Mouse (Mus musculus) C2C12 (cell line): Measurements from ENCODE around the gene Rnf144a. TPM values are rescaled to one million over a fixed set of nuclear protein-coding genes. Genes with fewer than 3 reads are reported as not detected.
"Not testable (repeated sequence)": the region's sequence is repeated elsewhere in the genome, so short reads cannot be mapped to it uniquely, and the experiment has no call there.

Source experiments
- H3K27me3 ChIP-seq: one replicate; pipeline ENCODE4 v1.6.1; 2011; ENCODE audit not compliant: control insufficient read depth, insufficient read depth, insufficient read length
- H3K36me3 ChIP-seq: one replicate; pipeline ENCODE4 v1.6.1; 2011; ENCODE audit not compliant: control insufficient read depth, insufficient read depth
- H3K4me3 ChIP-seq: one replicate; pipeline ENCODE4 v1.5.1; 2011; ENCODE audit warnings: mild to moderate bottlenecking, control low read depth; ENCODE audit not compliant: poor library complexity, insufficient read depth, severe bottlenecking
- H3K79me2 ChIP-seq: one replicate; pipeline ENCODE4 v1.6.1; 2011; ENCODE audit not compliant: control insufficient read depth, insufficient read depth
- H3K79me3 ChIP-seq: one replicate; pipeline ENCODE4 v1.6.1; 2011; ENCODE audit warnings: low read depth, control low read depth
- H3ac ChIP-seq: one replicate; pipeline ENCODE3; 2011; ENCODE audit warnings: low read depth; ENCODE audit not compliant: control insufficient read depth, insufficient read length
- CEBPB ChIP-seq: IDR thresholded peaks from one replicate; pipeline ENCODE4 v1.6.1; 2011; ENCODE audit warnings: low read depth, mild to moderate bottlenecking, control low read depth, moderate library complexity
- CTCF ChIP-seq: IDR thresholded peaks from one replicate; pipeline ENCODE4 v1.5.1; 2011; ENCODE audit not compliant: control insufficient read depth, insufficient read depth, insufficient read length
- FOSL1 ChIP-seq: IDR thresholded peaks from one replicate; pipeline ENCODE4 v1.8.0; 2011; ENCODE audit warnings: mild to moderate bottlenecking, low read length; ENCODE audit not compliant: poor library complexity, insufficient read depth, severe bottlenecking
- MAX ChIP-seq: IDR thresholded peaks from one replicate; pipeline ENCODE4 v1.6.1; 2011; ENCODE audit warnings: mild to moderate bottlenecking, control low read depth
- MYOD1 ChIP-seq: IDR thresholded peaks from one replicate; pipeline ENCODE4 v1.6.1; 2011; ENCODE audit warnings: low read depth; ENCODE audit not compliant: control insufficient read depth, insufficient read length
- MYOG ChIP-seq: IDR thresholded peaks from one replicate; pipeline ENCODE4 v1.6.1; 2011; ENCODE audit not compliant: control insufficient read depth, insufficient read length; ENCODE audit errors: extremely low read depth
- USF1 ChIP-seq: IDR thresholded peaks from one replicate; pipeline ENCODE4 v1.6.1; 2011; ENCODE audit warnings: low read depth, mild to moderate bottlenecking, control low read depth, moderate library complexity
- polyA plus RNA-seq: library from polyadenylated mRNA; unstranded; fragments of >200 nt; fragmentation: generic; extraction: Trizol; gene quantifications from one replicate; pipeline ENCODE4 v1.2.1, GENCODE M21; 2012; ENCODE audit warnings: missing spikeins

The Rnf144a gene
- polyA plus RNA-seq, 1 experiment = not detected

- no peak for TF ChIP-seq MYOG
- TF ChIP-seq CEBPB = no peak
- TF ChIP-seq MAX = no peak
- no peak for TF ChIP-seq MYOD1
- no peak for TF ChIP-seq USF1
- TF ChIP-seq CTCF = no peak
- TF ChIP-seq FOSL1 = no peak
- H3K27me3 ChIP-seq = no peaks in the 10 kb centered on the region
- no peaks in the 10 kb centered on the region for H3K36me3 ChIP-seq
- no peak overlapping the region for H3K4me3 ChIP-seq
- H3ac ChIP-seq = no peak overlapping the region
- H3K79me3 ChIP-seq = no peaks in the 10 kb centered on the region
- H3K79me2 ChIP-seq = no peaks in the 10 kb centered on the region
Measured at GRCm38 (mm10) chr12:26439366-26439765, 24.3 kb upstream of the Rnf144a start.

GRCm38 (mm10) chr12:26437950-26438349 is 22.9 kb upstream of the Rnf144a start:
- TF ChIP-seq MYOD1 = no peak
- no peak for TF ChIP-seq MYOG
- TF ChIP-seq CTCF = no peak
- TF ChIP-seq FOSL1 = no peak
- no peak for TF ChIP-seq USF1
- no peak for TF ChIP-seq CEBPB
- no peak for TF ChIP-seq MAX
- Histone ChIP-seq H3ac (no peak overlapping the region), H3K79me3 (no peaks in the 10 kb centered on the region), H3K4me3 (no peak overlapping the region), H3K27me3 (no peaks in the 10 kb centered on the region), H3K36me3 (no peaks in the 10 kb centered on the region), H3K79me2 (no peaks in the 10 kb centered on the region)

GRCm38 (mm10) chr12:26436334-26436733 is 21.3 kb upstream of the Rnf144a start:
- no peaks in the 10 kb centered on the region for H3K36me3 ChIP-seq
- TF ChIP-seq MYOD1 = no peak
- no peak for TF ChIP-seq MYOG
- no peak for TF ChIP-seq FOSL1
- no peak for TF ChIP-seq MAX
- no peak for TF ChIP-seq CTCF
- no peak for TF ChIP-seq USF1
- TF ChIP-seq CEBPB = no peak
- no peaks in the 10 kb centered on the region for H3K79me2 ChIP-seq
- H3K4me3 ChIP-seq = no peak overlapping the region
- H3K79me3 ChIP-seq = no peaks in the 10 kb centered on the region
- no peaks in the 10 kb centered on the region for H3K27me3 ChIP-seq
- H3ac ChIP-seq = no peak overlapping the region

- H3K79me3 ChIP-seq, H3K27me3 ChIP-seq, H3K4me3 ChIP-seq, H3ac ChIP-seq, H3K79me2 ChIP-seq, H3K36me3 ChIP-seq: not testable (repeated sequence)
Measured at GRCm38 (mm10) chr12:26428771-26429170, 13.7 kb upstream of the Rnf144a start.

- TF ChIP-seq CTCF (no peak), USF1 (no peak)
- H3ac ChIP-seq = no peak overlapping the region
- H3K36me3 ChIP-seq = no peaks in the 10 kb centered on the region
- no peak overlapping the region for H3K4me3 ChIP-seq
- no peaks in the 10 kb centered on the region for H3K79me2 ChIP-seq
- no peaks in the 10 kb centered on the region for H3K79me3 ChIP-seq
- H3K27me3 ChIP-seq = no peaks in the 10 kb centered on the region
Measured at GRCm38 (mm10) chr12:26424841-26425240, 9.8 kb upstream of the Rnf144a start.

DNA sequence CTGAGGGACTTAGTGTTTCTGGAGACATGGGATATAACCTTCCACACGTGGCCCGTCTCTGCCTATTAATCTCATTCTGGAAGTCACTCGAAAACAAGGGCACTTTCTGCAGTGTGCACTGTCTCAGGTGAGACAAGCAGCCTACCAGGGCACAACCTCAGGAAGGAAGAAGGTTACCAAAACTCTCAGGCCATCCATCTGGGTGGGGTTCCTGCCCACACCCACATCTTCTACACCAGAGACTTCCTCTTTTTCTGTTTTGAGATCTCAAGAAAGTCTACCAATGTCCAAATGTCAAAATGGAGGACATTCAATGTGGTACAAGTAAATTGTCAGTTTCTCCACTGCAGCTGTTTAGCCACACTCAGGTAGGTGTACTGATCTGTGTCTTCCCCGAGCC is 3.3 kb upstream of the Rnf144a start:
- no peaks in the 10 kb centered on the region for H3K27me3 ChIP-seq
- H3ac ChIP-seq = no peak overlapping the region
- TF ChIP-seq FOSL1 = no peak
- no peaks in the 10 kb centered on the region for H3K79me2 ChIP-seq
- no peaks in the 10 kb centered on the region for H3K79me3 ChIP-seq
- H3K4me3 ChIP-seq = no peak overlapping the region
- no peaks in the 10 kb centered on the region for H3K36me3 ChIP-seq

- no peak overlapping the region for H3K4me3 ChIP-seq
- no peaks in the 10 kb centered on the region for H3K79me2 ChIP-seq
- no peaks in the 10 kb centered on the region for H3K36me3 ChIP-seq
- TF ChIP-seq MYOG (no peak), CTCF (no peak), CEBPB (no peak), USF1 (no peak), MYOD1 (no peak), FOSL1 (no peak)
- no peaks in the 10 kb centered on the region for H3K27me3 ChIP-seq
- no peaks in the 10 kb centered on the region for H3K79me3 ChIP-seq
- H3ac ChIP-seq = no peak overlapping the region
Measured at GRCm38 (mm10) chr12:26416636-26417295, 1.7 kb upstream of the Rnf144a start.
